Mouse (Mus musculus) lung, postnatal 25 days (tissue): ENCODE measurements around the gene Gm5458.
"Not testable (repeated sequence)": the region's sequence is repeated elsewhere in the genome, so short reads cannot be mapped to it uniquely, and the experiment has no call there.

Source experiments
- DNase-seq: peaks from one replicate; pipeline ENCODE4 v3.0.0; 2022; ENCODE audit warnings: low spot score

Gene Gm5458

GRCm38 (mm10) chr14:19602481-19602880, at the start of gene Gm5458:
Gm5458 (minus strand) TSS chr14:19602581.
- not testable (repeated sequence) for DNase-seq

GRCm38 (mm10) chr14:19646232-19646631, 43.9 kb upstream of the Gm5458 start:
- DNase-seq: no peak

- peak; percentile 21 for DNase-seq
These were observed 17.3 kb downstream of the Gm5458 start, which contains the start of gene Gm2237 for GRCm38 (mm10) chr14:19584804-19585667. Gm2237 (minus strand) TSS chr14:19585135.

DNA sequence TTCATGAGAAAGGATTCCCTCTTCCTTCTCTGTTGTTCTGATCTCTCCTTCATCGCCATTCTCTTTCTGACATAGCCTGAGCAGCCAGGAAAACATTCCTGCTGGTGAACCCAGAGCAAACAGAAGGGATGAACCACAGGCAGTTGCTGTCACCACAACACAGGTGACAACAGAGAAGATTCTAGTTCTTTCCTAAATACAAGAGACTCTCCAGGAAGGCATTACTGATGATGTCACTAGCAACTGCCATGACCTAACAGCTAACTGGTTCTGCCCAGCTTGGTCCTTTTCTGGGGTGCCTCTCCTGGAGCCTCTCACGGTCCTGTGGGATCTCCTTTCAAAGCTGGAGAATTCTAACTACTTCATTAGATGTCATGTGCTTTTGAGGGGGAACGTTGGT, 52.5 kb downstream of the Gm5458 start, which contains the start of gene Gm2244:
Gm2244 (minus strand) TSS at position 101 of the 400 bp plus-strand sequence.
- not testable (repeated sequence) for DNase-seq
